Mouse (Mus musculus): ENCODE measurements around the gene Pde2a. TPM values are rescaled to one million over a fixed set of nuclear protein-coding genes. Genes with fewer than 3 reads are reported as not detected.

Gene Pde2a
- total and polyA plus RNA-seq, 3 experiments, result 0.08 to 0.40 TPM; not detected in 1

GRCm38 (mm10) chr7:101397175-101397574, 24.3 kb upstream of the Pde2a start:
- Histone ChIP-seq H3K9ac (ENCODE audit: insufficient read depth, low read depth) (no peak overlapping the region), H3K4me3 (replicated peaks in 1 of 3; ENCODE audit: low read depth in 2 of 3, low read length in 2 of 3, poor library complexity in 1 of 3) (no peak overlapping the region), H3K36me3 (replicated peaks in 1 of 2; ENCODE audit: control insufficient read depth in 1 of 2, insufficient read depth in 1 of 2, low read length in 1 of 2) (peaks cover 93 to 99% of the 10 kb centered on the region in 2 experiments), H3K27ac (ENCODE audit: insufficient read depth, low read depth) (no peak overlapping the region), H3K4me1 (ENCODE audit: control insufficient read depth in 1 of 2, insufficient read depth in 2 of 2) (no peaks in the 10 kb centered on the region), H3K4me2 (ENCODE audit: insufficient read depth, low read depth, poor library complexity, severe bottlenecking) (no peak overlapping the region), H3K27me3 (replicated peaks) (no peaks in the 10 kb centered on the region), H3K9me3 (replicated peaks; ENCODE audit: low read length) (no peaks in the 10 kb centered on the region), H3K79me2 (replicated peaks; ENCODE audit: control insufficient read depth, extremely low read depth, insufficient read depth, poor library complexity, severe bottlenecking) (no peaks in the 10 kb centered on the region)
- no peak for DNase-seq (ENCODE audit: extremely low read depth)
- dilution Hi-C loops (cut with MboI; ENCODE audit: extremely low pct_ligation_motif_present, extremely low pct_unique_long_range_greater_than_20kb, low sequenced_read_pairs), result no loop called here
- in situ Hi-C loops (cut with MboI; ENCODE audit: low pct_ligation_motif_present, low pct_unique_long_range_greater_than_20kb, low sequenced_read_pairs), result no loop called here
- TF ChIP-seq CHD2 (IDR thresholded peaks at IDR 0.05; ENCODE audit: low read length), result no peak
- no peak for TF ChIP-seq USF1 (IDR thresholded peaks at IDR 0.05; ENCODE audit: low read depth, low read length)
- TF ChIP-seq MAZ (IDR thresholded peaks at IDR 0.05; ENCODE audit: low read depth, low read length), result no peak
- no peak for TF ChIP-seq MYC (IDR thresholded peaks at IDR 0.05; ENCODE audit: low read depth, low read length)
- no peak for TF ChIP-seq IRF4 (IDR thresholded peaks at IDR 0.05; ENCODE audit: low read depth, low read length)
- TF ChIP-seq TBP (conservative IDR thresholded peaks at IDR 0.05; ENCODE audit: low read depth, low read length), result no peak
- TF ChIP-seq KAT2A (IDR thresholded peaks at IDR 0.05; ENCODE audit: insufficient replicate concordance, low read length), result no peak
- TF ChIP-seq EP300 (IDR thresholded peaks at IDR 0.05; ENCODE audit: low read length), result no peak

GRCm38 (mm10) chr7:101401510-101401909, 20.0 kb upstream of the Pde2a start:
- H3K4me3 ChIP-seq (replicated peaks in 1 of 3; ENCODE audit: low read depth in 2 of 3, low read length in 2 of 3, poor library complexity in 1 of 3), result no peak overlapping the region

GRCm38 (mm10) chr7:101403831-101404230, 17.7 kb upstream of the Pde2a start:
- no peaks in the 10 kb centered on the region for H3K79me2 ChIP-seq (replicated peaks; ENCODE audit: control insufficient read depth, extremely low read depth, insufficient read depth, poor library complexity, severe bottlenecking)
- H3K4me2 ChIP-seq (ENCODE audit: insufficient read depth, low read depth, poor library complexity, severe bottlenecking), result no peak overlapping the region
- H3K36me3 ChIP-seq (replicated peaks in 1 of 2; ENCODE audit: control insufficient read depth in 1 of 2, insufficient read depth in 1 of 2, low read length in 1 of 2), result peaks cover 91 to 99% of the 10 kb centered on the region in 2 experiments
- no peaks in the 10 kb centered on the region for H3K4me1 ChIP-seq (ENCODE audit: control insufficient read depth in 1 of 2, insufficient read depth in 2 of 2)
- no peak overlapping the region for H3K27ac ChIP-seq (ENCODE audit: insufficient read depth, low read depth)
- DNase-seq (ENCODE audit: extremely low read depth), result no peak
- H3K27me3 ChIP-seq (replicated peaks), result no peaks in the 10 kb centered on the region
- no peak overlapping the region for H3K9ac ChIP-seq (ENCODE audit: insufficient read depth, low read depth)
- in situ Hi-C loops (cut with MboI; ENCODE audit: low pct_ligation_motif_present, low pct_unique_long_range_greater_than_20kb, low sequenced_read_pairs) (loop anchor here (25.0 kb wide), 1 partner anchor 108 kb away; no protein-coding TSS in a partner anchor), dilution Hi-C loops (cut with MboI; ENCODE audit: extremely low pct_ligation_motif_present, extremely low pct_unique_long_range_greater_than_20kb, low sequenced_read_pairs) (no loop called here)
- peaks cover 6% of the 10 kb centered on the region for H3K9me3 ChIP-seq (replicated peaks; ENCODE audit: low read length)
- H3K4me3 ChIP-seq (replicated peaks in 1 of 3; ENCODE audit: low read depth in 2 of 3, low read length in 2 of 3, poor library complexity in 1 of 3), result no peak overlapping the region
- TF ChIP-seq MAX (IDR thresholded peaks at IDR 0.05; ENCODE audit: low read length), result no peak
- no peak for TF ChIP-seq PAX5 (IDR thresholded peaks at IDR 0.05; ENCODE audit: low read length)
- no peak for TF ChIP-seq POLR2A (IDR thresholded peaks at IDR 0.05; ENCODE audit: low read depth, low read length)
- TF ChIP-seq ZC3H11A (IDR thresholded peaks at IDR 0.05; ENCODE audit: low read depth, low read length), result no peak
- TF ChIP-seq JUND (conservative IDR thresholded peaks at IDR 0.05; ENCODE audit: low read depth, low read length), result no peak
- TF ChIP-seq ZNF384 (IDR thresholded peaks at IDR 0.05; ENCODE audit: low read depth, low read length), result no peak
- no peak for TF ChIP-seq POLR2AphosphoS2 (IDR thresholded peaks at IDR 0.05; ENCODE audit: low read depth, low read length)
- TF ChIP-seq USF1 (IDR thresholded peaks at IDR 0.05; ENCODE audit: low read depth, low read length), result no peak
- peak in 1 of 2 experiments; percentile 40; a peak in 2 of 4 replicates for TF ChIP-seq CTCF (conservative IDR thresholded peaks at IDR 0.05 in 1 of 2, IDR thresholded peaks at IDR 0.05 in 1 of 2; ENCODE audit: low read depth in 2 of 2, low read length in 2 of 2)
- TF ChIP-seq CHD1 (IDR thresholded peaks at IDR 0.05; ENCODE audit: low read depth, low read length), result no peak
- no peak for TF ChIP-seq ZMIZ1 (IDR thresholded peaks at IDR 0.05; ENCODE audit: low read depth, low read length)
- peak; percentile 25 for TF ChIP-seq RAD21 (IDR thresholded peaks at IDR 0.05; ENCODE audit: low read depth, low read length)
- TF ChIP-seq KAT2A (IDR thresholded peaks at IDR 0.05; ENCODE audit: insufficient replicate concordance, low read length), result no peak
- no peak for TF ChIP-seq SIN3A (IDR thresholded peaks at IDR 0.05; ENCODE audit: low read length)
- no peak for TF ChIP-seq TBP (conservative IDR thresholded peaks at IDR 0.05; ENCODE audit: low read depth, low read length)
- TF ChIP-seq SMC3 (IDR thresholded peaks at IDR 0.05; ENCODE audit: low read depth, low read length), result peak; percentile 16; the same call in 1 of the 2 replicates
- TF ChIP-seq CHD2 (IDR thresholded peaks at IDR 0.05; ENCODE audit: low read length), result no peak
- TF ChIP-seq ELF1 (IDR thresholded peaks at IDR 0.05; ENCODE audit: low read depth, low read length), result no peak
- TF ChIP-seq ETS1 (conservative IDR thresholded peaks at IDR 0.05; ENCODE audit: low read depth, low read length), result no peak

More at GRCm38 (mm10) chr7:101401510-101401909, 20.0 kb upstream of the Pde2a start:
- dilution Hi-C loops (cut with MboI; ENCODE audit: extremely low pct_ligation_motif_present, extremely low pct_unique_long_range_greater_than_20kb, low sequenced_read_pairs) (no loop called here), in situ Hi-C loops (cut with MboI; ENCODE audit: low pct_ligation_motif_present, low pct_unique_long_range_greater_than_20kb, low sequenced_read_pairs) (loop anchor here (25.0 kb wide), 1 partner anchor 111 kb away; no protein-coding TSS in a partner anchor)
- TF ChIP-seq RAD21 (IDR thresholded peaks at IDR 0.05; ENCODE audit: low read depth, low read length) (no peak), ZNF384 (IDR thresholded peaks at IDR 0.05; ENCODE audit: low read depth, low read length) (no peak), IRF4 (IDR thresholded peaks at IDR 0.05; ENCODE audit: low read depth, low read length) (no peak), TBP (conservative IDR thresholded peaks at IDR 0.05; ENCODE audit: low read depth, low read length) (no peak), EP300 (IDR thresholded peaks at IDR 0.05; ENCODE audit: low read length) (no peak), NELFE (IDR thresholded peaks at IDR 0.05; ENCODE audit: low read depth, low read length) (no peak), MXI1 (IDR thresholded peaks at IDR 0.05; ENCODE audit: low read depth, low read length) (no peak), MAZ (IDR thresholded peaks at IDR 0.05; ENCODE audit: low read depth, low read length) (no peak), JUN (IDR thresholded peaks at IDR 0.05; ENCODE audit: insufficient read depth, low read depth, low read length) (no peak), USF1 (IDR thresholded peaks at IDR 0.05; ENCODE audit: low read depth, low read length) (no peak), POLR2AphosphoS2 (IDR thresholded peaks at IDR 0.05; ENCODE audit: low read depth, low read length) (no peak), MYC (IDR thresholded peaks at IDR 0.05; ENCODE audit: low read depth, low read length) (no peak), SMC3 (IDR thresholded peaks at IDR 0.05; ENCODE audit: low read depth, low read length) (no peak)
- H3K4me2 ChIP-seq (ENCODE audit: insufficient read depth, low read depth, poor library complexity, severe bottlenecking), result no peak overlapping the region
- no peak overlapping the region for H3K27ac ChIP-seq (ENCODE audit: insufficient read depth, low read depth)
- peaks cover 91 to 99% of the 10 kb centered on the region in 2 experiments for H3K36me3 ChIP-seq (replicated peaks in 1 of 2; ENCODE audit: control insufficient read depth in 1 of 2, insufficient read depth in 1 of 2, low read length in 1 of 2)
- H3K9me3 ChIP-seq (replicated peaks; ENCODE audit: low read length), result no peaks in the 10 kb centered on the region
- H3K9ac ChIP-seq (ENCODE audit: insufficient read depth, low read depth), result no peak overlapping the region
- no peaks in the 10 kb centered on the region for H3K4me1 ChIP-seq (ENCODE audit: control insufficient read depth in 1 of 2, insufficient read depth in 2 of 2)
- no peak for DNase-seq (ENCODE audit: extremely low read depth)
- H3K79me2 ChIP-seq (replicated peaks; ENCODE audit: control insufficient read depth, extremely low read depth, insufficient read depth, poor library complexity, severe bottlenecking), result no peaks in the 10 kb centered on the region
- H3K27me3 ChIP-seq (replicated peaks), result no peaks in the 10 kb centered on the region

All from CH12.LX (cell line).